Mouse (Mus musculus) splenic B cell, adult 2 months (primary cell): ENCODE data around the gene Rasgrp3.

Experiments used
- DNase-seq: peaks from one replicate; pipeline ENCODE4 v3.0.0-alpha.2; 2011; ENCODE audit warnings: low read depth, low spot score
- H3K27me3 ChIP-seq: 2 replicates; pipeline ENCODE4 v1.6.1; 2012; ENCODE audit warnings: mild to moderate bottlenecking, low read length, moderate library complexity, mixed read lengths; ENCODE audit not compliant: control insufficient read depth, poor library complexity, insufficient read depth, severe bottlenecking
- H3K36me3 ChIP-seq: 2 replicates; pipeline ENCODE4 v1.6.1; 2012; ENCODE audit warnings: mild to moderate bottlenecking, low read length, moderate library complexity, mixed read lengths; ENCODE audit not compliant: control insufficient read depth, poor library complexity, insufficient read depth, severe bottlenecking

The Rasgrp3 gene

GRCm38 (mm10) chr17:75558041-75558440, 122.3 kb downstream of the Rasgrp3 start:
- Histone ChIP-seq H3K27me3 (no peaks in the 10 kb centered on the region), H3K36me3 (no peaks in the 10 kb centered on the region)
- DNase-seq: no peak

- no peak for DNase-seq
- Histone ChIP-seq H3K36me3 (no peaks in the 10 kb centered on the region), H3K27me3 (no peaks in the 10 kb centered on the region)
These were observed 139.9 kb downstream of the Rasgrp3 start for GRCm38 (mm10) chr17:75575608-75576007.
